Mouse (Mus musculus) erythroblast, embryonic 14.5 days (primary cell): ENCODE data around the gene Atg14. TPM values are rescaled to one million over a fixed set of nuclear protein-coding genes. Genes with fewer than 3 reads are reported as not detected.

ENCODE experiments used
- H3K27me3 ChIP-seq: 2 replicates; pipeline ENCODE4 v1.6.1; 2012; ENCODE audit warnings: inconsistent platforms; ENCODE audit not compliant: control insufficient read depth
- H3K36me3 ChIP-seq: 2 replicates; pipeline ENCODE4 v1.6.1; 2012; ENCODE audit warnings: mild to moderate bottlenecking, inconsistent platforms; ENCODE audit not compliant: control insufficient read depth
- H3K4me1 ChIP-seq: 2 replicates; pipeline ENCODE4 v1.6.1; 2012; ENCODE audit warnings: inconsistent platforms; ENCODE audit not compliant: control insufficient read depth
- H3K4me3 ChIP-seq: replicated peaks from 2 replicates; pipeline ENCODE3; 2012; ENCODE audit warnings: moderate library complexity, mild to moderate bottlenecking, inconsistent platforms
- H3K9me3 ChIP-seq: 2 replicates; pipeline ENCODE4 v1.6.1; 2012; ENCODE audit warnings: low read length, inconsistent platforms, mixed read lengths; ENCODE audit not compliant: control insufficient read depth
- GATA1 ChIP-seq: IDR thresholded peaks from 2 replicates; pipeline ENCODE4 v1.6.1; 2012; ENCODE audit warnings: low read length, inconsistent platforms, mixed read lengths
- TAL1 ChIP-seq: IDR thresholded peaks from 3 replicates; pipeline ENCODE4 v1.6.1; 2012; ENCODE audit warnings: low read length, inconsistent platforms, mixed read lengths
- polyA plus RNA-seq: library from polyadenylated mRNA; stranded (reverse); fragments of >175 nt; gene quantifications from 2 replicates; pipeline ENCODE4 v1.2.3, GENCODE M21; 2012

Atg14 gene
- polyA plus RNA-seq, 1 experiment = 5.0 TPM

GRCm38 (mm10) chr14:47520751-47521449, 49.5 kb downstream of the Atg14 start:
- no peak overlapping the region for H3K4me3 ChIP-seq
- H3K4me1 ChIP-seq = peaks cover 88% of the 10 kb centered on the region
- peaks cover 79% of the 10 kb centered on the region for H3K36me3 ChIP-seq
- H3K27me3 ChIP-seq = no peaks in the 10 kb centered on the region
- TF ChIP-seq GATA1 (no peak), TAL1 (no peak)
- H3K9me3 ChIP-seq = peaks cover 3% of the 10 kb centered on the region; the same call in 1 of the 2 replicates

GRCm38 (mm10) chr14:47518619-47519018, 51.8 kb downstream of the Atg14 start:
- no peak for TF ChIP-seq GATA1
- no peak for TF ChIP-seq TAL1
- no peaks in the 10 kb centered on the region for H3K27me3 ChIP-seq
- peaks cover 3% of the 10 kb centered on the region; the same call in 1 of the 2 replicates for H3K9me3 ChIP-seq
- H3K36me3 ChIP-seq = peaks cover 79% of the 10 kb centered on the region
- H3K4me1 ChIP-seq = peaks cover 89% of the 10 kb centered on the region
- no peak overlapping the region for H3K4me3 ChIP-seq

GRCm38 (mm10) chr14:47516755-47517154, 53.7 kb downstream of the Atg14 start:
- peaks cover 3% of the 10 kb centered on the region; the same call in 1 of the 2 replicates for H3K9me3 ChIP-seq
- H3K27me3 ChIP-seq = no peaks in the 10 kb centered on the region
- peaks cover 95% of the 10 kb centered on the region for H3K4me1 ChIP-seq
- TF ChIP-seq TAL1 (no peak), GATA1 (no peak)
- H3K4me3 ChIP-seq = no peak overlapping the region
- H3K36me3 ChIP-seq = peaks cover 87% of the 10 kb centered on the region

GRCm38 (mm10) chr14:47515636-47516035, 54.8 kb downstream of the Atg14 start:
- peaks cover 86% of the 10 kb centered on the region for H3K36me3 ChIP-seq
- H3K4me3 ChIP-seq = peak overlapping the region; percentile 24
- TF ChIP-seq TAL1 (peak; percentile 78), GATA1 (peak; percentile 71)
- peaks cover 3% of the 10 kb centered on the region; the same call in 1 of the 2 replicates for H3K9me3 ChIP-seq
- H3K27me3 ChIP-seq = no peaks in the 10 kb centered on the region
- peaks cover 95% of the 10 kb centered on the region for H3K4me1 ChIP-seq

GRCm38 (mm10) chr14:47514816-47515453, 55.5 kb downstream of the Atg14 start:
- no peaks in the 10 kb centered on the region for H3K27me3 ChIP-seq
- TF ChIP-seq TAL1 (no peak), GATA1 (no peak)
- peak overlapping the region; percentile 24 for H3K4me3 ChIP-seq
- H3K36me3 ChIP-seq = peaks cover 86% of the 10 kb centered on the region
- H3K9me3 ChIP-seq = peaks cover 3% of the 10 kb centered on the region; the same call in 1 of the 2 replicates
- H3K4me1 ChIP-seq = peaks cover 94% of the 10 kb centered on the region

GRCm38 (mm10) chr14:47513606-47514005, 56.8 kb downstream of the Atg14 start:
- H3K36me3 ChIP-seq = peaks cover 86% of the 10 kb centered on the region
- H3K4me3 ChIP-seq = no peak overlapping the region
- no peak for TF ChIP-seq TAL1
- no peak for TF ChIP-seq GATA1
- H3K9me3 ChIP-seq = peaks cover 3% of the 10 kb centered on the region; the same call in 1 of the 2 replicates
- peaks cover 90% of the 10 kb centered on the region for H3K4me1 ChIP-seq
- no peaks in the 10 kb centered on the region for H3K27me3 ChIP-seq

GRCm38 (mm10) chr14:47510244-47510643, 60.2 kb downstream of the Atg14 start:
- no peaks in the 10 kb centered on the region for H3K9me3 ChIP-seq
- no peaks in the 10 kb centered on the region for H3K27me3 ChIP-seq
- H3K4me1 ChIP-seq = peaks cover 67% of the 10 kb centered on the region
- H3K4me3 ChIP-seq = no peak overlapping the region
- peaks cover 87% of the 10 kb centered on the region for H3K36me3 ChIP-seq
- TF ChIP-seq GATA1 (no peak), TAL1 (no peak)

GRCm38 (mm10) chr14:47508035-47508434, 62.4 kb downstream of the Atg14 start:
- H3K4me1 ChIP-seq = peaks cover 57% of the 10 kb centered on the region
- H3K4me3 ChIP-seq = no peak overlapping the region
- H3K9me3 ChIP-seq = no peaks in the 10 kb centered on the region
- H3K36me3 ChIP-seq = peaks cover 89% of the 10 kb centered on the region
- TF ChIP-seq TAL1 (no peak), GATA1 (no peak)
- H3K27me3 ChIP-seq = no peaks in the 10 kb centered on the region

- Histone ChIP-seq H3K36me3 (peaks cover 98% of the 10 kb centered on the region), H3K27me3 (no peaks in the 10 kb centered on the region), H3K4me3 (no peak overlapping the region), H3K4me1 (peaks cover 52% of the 10 kb centered on the region), H3K9me3 (no peaks in the 10 kb centered on the region)
- TF ChIP-seq TAL1 = no peak
- TF ChIP-seq GATA1 = no peak
Observed at GRCm38 (mm10) chr14:47506676-47507075, 63.8 kb downstream of the Atg14 start.
